Mouse (Mus musculus) heart, adult 2 months (tissue): ENCODE measurements around the gene Tdrd1. TPM values are rescaled to one million over a fixed set of nuclear protein-coding genes. Genes with fewer than 3 reads are reported as not detected.
A peak's percentile ranks its signal among the peaks of the same experiment; 100 is the strongest.

Source experiments
- DNase-seq, 2 experiments: peaks; one replicate each; pipeline ENCODE4 v3.0.0; 2021
- H3K27ac ChIP-seq: fragments of 200-600 bp; 2 replicates; pipeline ENCODE4 v1.8.1; 2022
- H3K27me3 ChIP-seq: fragments of 200-500 bp; 2 replicates; pipeline ENCODE4 v1.6.1; 2012; ENCODE audit warnings: mild to moderate bottlenecking, low read length, inconsistent platforms, mixed read lengths; ENCODE audit not compliant: control insufficient read depth, insufficient read depth
- H3K36me3 ChIP-seq: fragments of 200-500 bp; 2 replicates; pipeline ENCODE4 v1.6.1; 2012; ENCODE audit warnings: low read length, inconsistent platforms; ENCODE audit not compliant: control insufficient read depth, insufficient read depth
- H3K4me1 ChIP-seq: fragments of 200-500 bp; 2 replicates; pipeline ENCODE4 v1.6.1; 2011; ENCODE audit warnings: low read length; ENCODE audit not compliant: control insufficient read depth, insufficient read depth
- H3K4me3 ChIP-seq: fragments of 200-600 bp; 2 replicates; pipeline ENCODE4 v1.8.1; 2022
- H3K79me2 ChIP-seq: fragments of 200-500 bp; replicated peaks from 2 replicates; pipeline ENCODE4 v1.6.1; 2012; ENCODE audit warnings: mild to moderate bottlenecking, inconsistent platforms, low read length, moderate library complexity, mixed read lengths; ENCODE audit not compliant: control insufficient read depth, insufficient read depth
- H3K9ac ChIP-seq: fragments of 200-500 bp; 2 replicates; pipeline ENCODE4 v1.6.1; 2012; ENCODE audit warnings: low read depth, mild to moderate bottlenecking, control low read depth, inconsistent platforms, low read length, mixed read lengths
- CTCF ChIP-seq: fragments of 200-600 bp; IDR thresholded peaks from 2 replicates; pipeline ENCODE4 v1.8.1; 2022; ENCODE audit warnings: antibody characterized with exemption, mild to moderate bottlenecking, moderate library complexity
- EP300 ChIP-seq: fragments of 200-500 bp; IDR thresholded peaks from 2 replicates; pipeline ENCODE4 v1.6.1; 2011; ENCODE audit warnings: low read depth, low read length, control low read depth; ENCODE audit not compliant: insufficient read depth
- POLR2A ChIP-seq: fragments of 200-500 bp; IDR thresholded peaks from 2 replicates; pipeline ENCODE4 v1.6.1; 2011; ENCODE audit warnings: mild to moderate bottlenecking, low read depth, low read length, control low read depth; ENCODE audit not compliant: insufficient read depth
- WGBS: fragments of 180-500 bp; shearing (Covaris S2); methylation state at CpG from one replicate; pipeline ENCODE4 v1.1.7; 2018; 5-methylcytosine and 5-hydroxymethylcytosine counted together
- intact Hi-C: fragments of 180-260 bp; cut with DNase I; formaldehyde crosslinking; loops from one replicate; pipeline ENCODE4 v1.15.1; 2025
- polyA plus RNA-seq: library from polyadenylated mRNA; depleted of rRNA; stranded (reverse); fragments of >200 nt; gene quantifications from 2 replicates; pipeline ENCODE4 v1.2.3, GENCODE M21; 2012
- total RNA-seq, 2 experiments: library from RNA; stranded (reverse); gene quantifications; 2 replicates each; pipeline ENCODE4 v1.2.3; 2021

Tdrd1 gene
- total and polyA plus RNA-seq, 3 experiments = 0.02 TPM; not detected in 2

GRCm38 (mm10) chr19:56808771-56809170 is 17.2 kb upstream of the Tdrd1 start:
- H3K27ac ChIP-seq = no peak overlapping the region
- no peak for TF ChIP-seq POLR2A
- TF ChIP-seq CTCF = peak; percentile 54
- 63% methylated on average over 5 of the region's 5 CpGs for WGBS
- H3K4me1 ChIP-seq = 0 out of 2 replicates have a peak, but pooled peaks cover 2% of the 10 kb centered on the region
- H3K27me3 ChIP-seq = no peaks in the 10 kb centered on the region
- no peak overlapping the region for H3K9ac ChIP-seq
- H3K36me3 ChIP-seq = peaks cover 5% of the 10 kb centered on the region
- H3K4me3 ChIP-seq = no peak overlapping the region
- intact Hi-C loops = no loop called here
- no peak for DNase-seq
- peaks cover 2% of the 10 kb centered on the region; the same call in 1 of the 2 replicates for H3K79me2 ChIP-seq

- H3K9ac ChIP-seq = no peak overlapping the region
- H3K4me3 ChIP-seq = no peak overlapping the region
- peaks cover 7% of the 10 kb centered on the region for H3K36me3 ChIP-seq
- TF ChIP-seq CTCF (no peak), POLR2A (no peak), EP300 (no peak)
- H3K27me3 ChIP-seq = no peaks in the 10 kb centered on the region
- DNase-seq = no peak
- H3K27ac ChIP-seq = no peak overlapping the region
- peaks cover 3% of the 10 kb centered on the region for H3K79me2 ChIP-seq
- intact Hi-C loops = loop anchor here (2.0 to 5.0 kb wide), 4 partner anchors 97 to 552 kb away; partner anchors contain the start of gene Fam160b1
- 0 out of 2 replicates have a peak, but pooled peaks cover 2% of the 10 kb centered on the region for H3K4me1 ChIP-seq
These were observed 15.3 kb upstream of the Tdrd1 start for GRCm38 (mm10) chr19:56810641-56811146.

GRCm38 (mm10) chr19:56811590-56811989 is 14.4 kb upstream of the Tdrd1 start:
- Histone ChIP-seq H3K27ac (no peak overlapping the region), H3K27me3 (no peaks in the 10 kb centered on the region), H3K79me2 (peaks cover 3% of the 10 kb centered on the region), H3K4me1 (peaks cover 4% of the 10 kb centered on the region), H3K36me3 (peaks cover 7% of the 10 kb centered on the region), H3K4me3 (no peak overlapping the region), H3K9ac (no peak overlapping the region)
- WGBS = 13% methylated on average over 9 of the region's 9 CpGs
- intact Hi-C loops = loop anchor here (2.0 to 5.0 kb wide), 4 partner anchors 96 to 551 kb away; partner anchors contain the start of gene Fam160b1
- no peak for TF ChIP-seq EP300
- TF ChIP-seq CTCF = peak; percentile 92
- peak; percentile 72 to 77 for DNase-seq

GRCm38 (mm10) chr19:56813360-56813759 is 12.6 kb upstream of the Tdrd1 start:
- Histone ChIP-seq H3K36me3 (peaks cover 17% of the 10 kb centered on the region), H3K79me2 (peaks cover 7% of the 10 kb centered on the region), H3K27me3 (no peaks in the 10 kb centered on the region), H3K4me3 (no peak overlapping the region), H3K9ac (no peak overlapping the region), H3K4me1 (peaks cover 14% of the 10 kb centered on the region), H3K27ac (no peak overlapping the region)
- DNase-seq = no peak
- TF ChIP-seq EP300 (no peak), POLR2A (no peak), CTCF (no peak)
- intact Hi-C loops = loop anchor here (5.0 kb wide), 3 partner anchors 94 to 549 kb away; partner anchors contain the start of gene Fam160b1
- 69% methylated on average over 4 of the region's 4 CpGs for WGBS

- TF ChIP-seq EP300 = 0 out of 2 replicates have a peak, but pooled peaks have one; percentile 16
- TF ChIP-seq CTCF = no peak
- Histone ChIP-seq H3K36me3 (peaks cover 26% of the 10 kb centered on the region), H3K9ac (peak overlapping the region; percentile 11; the same call in 1 of the 2 replicates), H3K27ac (peak overlapping the region; percentile 29; the same call in 1 of the 2 replicates), H3K79me2 (peaks cover 8% of the 10 kb centered on the region), H3K27me3 (no peaks in the 10 kb centered on the region), H3K4me3 (no peak overlapping the region), H3K4me1 (peaks cover 20% of the 10 kb centered on the region)
- intact Hi-C loops = no loop called here
- peak; percentile 46 to 51 for DNase-seq
- 6% methylated on average over 14 of the region's 14 CpGs for WGBS
These were observed 8.0 kb upstream of the Tdrd1 start for GRCm38 (mm10) chr19:56817851-56818526.
